Mouse (Mus musculus) heart, postnatal 0 days (tissue): ENCODE measurements around the gene Phactr2. TPM values are rescaled to one million over a fixed set of nuclear protein-coding genes. Genes with fewer than 3 reads are reported as not detected.
"Not testable (repeated sequence)": the region's sequence is repeated elsewhere in the genome, so short reads cannot be mapped to it uniquely, and the experiment has no call there.

Experiments used
- ATAC-seq: fragments of 200-750 bp; cut with Nextera tagmentation; 2 replicates; pipeline ENCODE4 v1.8.0; 2017; ENCODE audit warnings: low read depth, moderate number of reproducible peaks, moderate library complexity; ENCODE audit not compliant: insufficient read depth
- DNase-seq: peaks from one replicate; pipeline ENCODE4 v3.0.0-alpha.2; 2016; ENCODE audit warnings: low spot score
- H3K27ac ChIP-seq: fragments of 300-500 bp; sonication (generic); 2 replicates; pipeline ENCODE4 v1.5.1; 2014; ENCODE audit warnings: low read depth, mild to moderate bottlenecking
- H3K27me3 ChIP-seq: fragments of 300-500 bp; sonication (generic); 2 replicates; pipeline ENCODE4 v1.6.1; 2014; ENCODE audit warnings: low read length, mixed read lengths; ENCODE audit not compliant: control insufficient read depth, insufficient read depth
- H3K36me3 ChIP-seq: fragments of 300-500 bp; sonication (generic); replicated peaks from 2 replicates; pipeline ENCODE4 v1.6.1; 2014; ENCODE audit warnings: low read length, mixed read lengths; ENCODE audit not compliant: control insufficient read depth, insufficient read depth
- H3K4me1 ChIP-seq: fragments of 300-500 bp; sonication (generic); 2 replicates; pipeline ENCODE4 v1.6.1; 2014; ENCODE audit warnings: antibody characterized with exemption; ENCODE audit not compliant: control insufficient read depth, insufficient read depth
- H3K4me2 ChIP-seq: fragments of 300-500 bp; sonication (generic); 2 replicates; pipeline ENCODE4 v1.6.1; 2014; ENCODE audit warnings: low read depth, mild to moderate bottlenecking, low read length, moderate library complexity
- H3K4me3 ChIP-seq: fragments of 300-500 bp; sonication (generic); 2 replicates; pipeline ENCODE4 v1.5.1; 2014; ENCODE audit warnings: low read depth, low read length
- H3K9ac ChIP-seq: fragments of 300-500 bp; sonication (generic); replicated peaks from 2 replicates; pipeline ENCODE4 v1.6.1; 2014; ENCODE audit warnings: low read depth, low read length, mixed read lengths
- H3K9me3 ChIP-seq: fragments of 300-500 bp; sonication (generic); replicated peaks from 2 replicates; pipeline ENCODE4 v1.6.1; 2016; ENCODE audit warnings: low read length; ENCODE audit not compliant: control insufficient read depth
- CTCF ChIP-seq: IDR thresholded peaks from 2 replicates; pipeline ENCODE4 v1.5.1; 2016; ENCODE audit warnings: antibody characterized with exemption, control low read depth, low read depth
- EP300 ChIP-seq: IDR thresholded peaks from 2 replicates; pipeline ENCODE4 v1.6.1; 2016; ENCODE audit warnings: antibody characterized with exemption, low read depth
- WGBS: fragments of 180-500 bp; shearing (Covaris S2); extraction: QIAGEN DNeasy Blood & Tissue Kit; methylation state at CpG from one replicate; pipeline ENCODE4 v1.1.7; 2014; 5-methylcytosine and 5-hydroxymethylcytosine counted together
- polyA plus RNA-seq: library from polyadenylated mRNA; unstranded; fragments of >200 nt; fragmentation: Nextera tagmentation; extraction: Ambion mirVana; gene quantifications from 2 replicates; pipeline ENCODE4 v1.2.1, GENCODE M21; 2015
- total RNA-seq: library from RNA; depleted of rRNA; stranded (reverse); fragments of >200 nt; gene quantifications from 2 replicates; pipeline ENCODE4 v1.2.3, GENCODE M21; 2014; ENCODE audit warnings: low replicate concordance

Phactr2 gene
- total and polyA plus RNA-seq, 2 experiments from 2014 or later = 39.6 to 51.1 TPM

GRCm38 (mm10) chr10:13209506-13209905, 264.7 kb downstream of the Phactr2 start:
- TF ChIP-seq EP300 = no peak
- TF ChIP-seq CTCF = no peak
- 71% methylated on average over 3 of the region's 3 CpGs for WGBS
- DNase-seq (no peak), ATAC-seq (no peak)
- no peaks in the 10 kb centered on the region for H3K9me3 ChIP-seq
- no peak overlapping the region for H3K27ac ChIP-seq
- peaks cover 24% of the 10 kb centered on the region for H3K4me1 ChIP-seq
- H3K36me3 ChIP-seq = peaks cover 17% of the 10 kb centered on the region; the same call in 1 of the 2 replicates
- H3K27me3 ChIP-seq = no peaks in the 10 kb centered on the region
- H3K4me2 ChIP-seq = no peak overlapping the region
- no peak overlapping the region for H3K9ac ChIP-seq
- no peak overlapping the region for H3K4me3 ChIP-seq

GRCm38 (mm10) chr10:13209061-13209460, 265.2 kb downstream of the Phactr2 start:
- WGBS = 96% methylated on average over 4 of the region's 4 CpGs
- no peaks in the 10 kb centered on the region for H3K9me3 ChIP-seq

GRCm38 (mm10) chr10:13201741-13202293, 272.4 kb downstream of the Phactr2 start:
- no peaks in the 10 kb centered on the region for H3K4me1 ChIP-seq
- 78% methylated on average over 6 of the region's 6 CpGs for WGBS
- no peak overlapping the region for H3K4me2 ChIP-seq
- H3K4me3 ChIP-seq = no peak overlapping the region
- no peak overlapping the region for H3K27ac ChIP-seq
- H3K27me3 ChIP-seq = no peaks in the 10 kb centered on the region
- H3K9me3 ChIP-seq = no peaks in the 10 kb centered on the region
- ATAC-seq (no peak), DNase-seq (no peak)
- H3K36me3 ChIP-seq = no peaks in the 10 kb centered on the region
- no peak for TF ChIP-seq CTCF
- TF ChIP-seq EP300 = no peak
- no peak overlapping the region for H3K9ac ChIP-seq

More at GRCm38 (mm10) chr10:13209061-13209460, 265.2 kb downstream of the Phactr2 start:
- no peak for TF ChIP-seq EP300
- TF ChIP-seq CTCF = no peak
- DNase-seq (no peak), ATAC-seq (no peak)
- no peak overlapping the region for H3K9ac ChIP-seq
- H3K27ac ChIP-seq = no peak overlapping the region
- no peak overlapping the region for H3K4me2 ChIP-seq
- no peak overlapping the region for H3K4me3 ChIP-seq
- peaks cover 17% of the 10 kb centered on the region; the same call in 1 of the 2 replicates for H3K36me3 ChIP-seq
- H3K4me1 ChIP-seq = peaks cover 20% of the 10 kb centered on the region
- no peaks in the 10 kb centered on the region for H3K27me3 ChIP-seq

- no peak overlapping the region for H3K4me2 ChIP-seq
- no peaks in the 10 kb centered on the region for H3K9me3 ChIP-seq
- no peak overlapping the region for H3K4me3 ChIP-seq
- no peak for DNase-seq
- no peaks in the 10 kb centered on the region for H3K36me3 ChIP-seq
- ATAC-seq = no peak
- no peak for TF ChIP-seq CTCF
- TF ChIP-seq EP300 = no peak
- WGBS = 91% methylated on average over 3 of the region's 3 CpGs
- H3K4me1 ChIP-seq = no peaks in the 10 kb centered on the region
- no peak overlapping the region for H3K9ac ChIP-seq
- H3K27ac ChIP-seq = no peak overlapping the region
- no peaks in the 10 kb centered on the region for H3K27me3 ChIP-seq
These were observed 273.4 kb downstream of the Phactr2 start for GRCm38 (mm10) chr10:13200862-13201261.

GRCm38 (mm10) chr10:13199234-13199633, 275.0 kb downstream of the Phactr2 start:
- no peaks in the 10 kb centered on the region for H3K27me3 ChIP-seq
- no peaks in the 10 kb centered on the region for H3K4me1 ChIP-seq
- H3K27ac ChIP-seq = no peak overlapping the region
- TF ChIP-seq CTCF = no peak
- no peak for TF ChIP-seq EP300
- ATAC-seq = no peak
- WGBS = 87% methylated on average over 1 of the region's 1 CpGs
- H3K4me3 ChIP-seq = no peak overlapping the region
- no peak for DNase-seq
- no peak overlapping the region for H3K9ac ChIP-seq
- no peak overlapping the region for H3K4me2 ChIP-seq
- no peaks in the 10 kb centered on the region for H3K36me3 ChIP-seq
- H3K9me3 ChIP-seq = no peaks in the 10 kb centered on the region

GRCm38 (mm10) chr10:13196872-13197507, 277.2 kb downstream of the Phactr2 start:
- no peak overlapping the region for H3K9ac ChIP-seq
- H3K27me3 ChIP-seq = no peaks in the 10 kb centered on the region
- ATAC-seq = no peak
- no peaks in the 10 kb centered on the region for H3K36me3 ChIP-seq
- no peaks in the 10 kb centered on the region for H3K9me3 ChIP-seq
- H3K4me3 ChIP-seq = no peak overlapping the region
- no peaks in the 10 kb centered on the region; the same call in 1 of the 2 replicates for H3K4me1 ChIP-seq
- WGBS = 69% methylated on average over 8 of the region's 8 CpGs
- H3K4me2 ChIP-seq = no peak overlapping the region
- no peak overlapping the region for H3K27ac ChIP-seq
- DNase-seq = no peak
- no peak for TF ChIP-seq CTCF
- no peak for TF ChIP-seq EP300

- peak overlapping the region; percentile 100 for H3K4me3 ChIP-seq
- H3K27ac ChIP-seq, H3K27me3 ChIP-seq, DNase-seq, ATAC-seq, H3K4me1 ChIP-seq, H3K9me3 ChIP-seq, H3K9ac ChIP-seq: not testable (repeated sequence)
- H3K4me2 ChIP-seq = peak overlapping the region; percentile 88
- peaks cover 17% of the 10 kb centered on the region for H3K36me3 ChIP-seq
- WGBS = 88% methylated on average over 7 of the region's 7 CpGs
These were observed 280.7 kb downstream of the Phactr2 start for GRCm38 (mm10) chr10:13193496-13193895.
